Mouse (Mus musculus) cortical plate, adult 2 months (tissue): Measurements from ENCODE around the gene Zfp799. TPM values are rescaled to one million over a fixed set of nuclear protein-coding genes. Genes with fewer than 3 reads are reported as not detected.

Experiments used
- H3K27ac ChIP-seq: fragments of 200-500 bp; 2 replicates; pipeline ENCODE4 v1.5.1; 2012; ENCODE audit warnings: low read length, control low read depth, inconsistent platforms; ENCODE audit not compliant: insufficient read depth
- H3K4me1 ChIP-seq: fragments of 200-500 bp; 2 replicates; pipeline ENCODE4 v1.6.1; 2011; ENCODE audit warnings: low read length; ENCODE audit not compliant: control insufficient read depth, insufficient read depth
- H3K4me3 ChIP-seq: fragments of 200-500 bp; 2 replicates; pipeline ENCODE4 v1.5.1; 2011; ENCODE audit warnings: mild to moderate bottlenecking, low read length, control low read depth; ENCODE audit not compliant: insufficient read depth
- CTCF ChIP-seq: fragments of 200-500 bp; IDR thresholded peaks from 2 replicates; pipeline ENCODE4 v1.5.1; 2011; ENCODE audit warnings: mild to moderate bottlenecking, control low read depth, low read length; ENCODE audit not compliant: insufficient read depth; ENCODE audit errors: extremely low read depth
- POLR2A ChIP-seq: fragments of 200-500 bp; IDR thresholded peaks from 2 replicates; pipeline ENCODE4 v1.6.1; 2011; ENCODE audit warnings: mild to moderate bottlenecking, low read length, control low read depth; ENCODE audit not compliant: insufficient read depth; ENCODE audit errors: extremely low read depth
- polyA plus RNA-seq: library from polyadenylated mRNA; depleted of rRNA; stranded (reverse); fragments of >200 nt; gene quantifications from 2 replicates; pipeline ENCODE4 v1.2.3, GENCODE M21; 2012

Gene Zfp799
- polyA plus RNA-seq, 1 experiment: 14.7 TPM

GRCm38 (mm10) chr17:32839083-32839802 lies 9.2 kb upstream of the Zfp799 start:
- no peaks in the 10 kb centered on the region; the same call in 1 of the 2 replicates for H3K4me1 ChIP-seq
- H3K27ac ChIP-seq: no peak overlapping the region
- H3K4me3 ChIP-seq: no peak overlapping the region
- TF ChIP-seq POLR2A: no peak
- TF ChIP-seq CTCF: no peak

- H3K4me1 ChIP-seq: no peaks in the 10 kb centered on the region
- H3K4me3 ChIP-seq: peak overlapping the region; percentile 92
- H3K27ac ChIP-seq: no peak overlapping the region
- TF ChIP-seq CTCF: no peak
- TF ChIP-seq POLR2A: no peak
These were observed 339 bp upstream of the Zfp799 start for GRCm38 (mm10) chr17:32830418-32830782.

DNA sequence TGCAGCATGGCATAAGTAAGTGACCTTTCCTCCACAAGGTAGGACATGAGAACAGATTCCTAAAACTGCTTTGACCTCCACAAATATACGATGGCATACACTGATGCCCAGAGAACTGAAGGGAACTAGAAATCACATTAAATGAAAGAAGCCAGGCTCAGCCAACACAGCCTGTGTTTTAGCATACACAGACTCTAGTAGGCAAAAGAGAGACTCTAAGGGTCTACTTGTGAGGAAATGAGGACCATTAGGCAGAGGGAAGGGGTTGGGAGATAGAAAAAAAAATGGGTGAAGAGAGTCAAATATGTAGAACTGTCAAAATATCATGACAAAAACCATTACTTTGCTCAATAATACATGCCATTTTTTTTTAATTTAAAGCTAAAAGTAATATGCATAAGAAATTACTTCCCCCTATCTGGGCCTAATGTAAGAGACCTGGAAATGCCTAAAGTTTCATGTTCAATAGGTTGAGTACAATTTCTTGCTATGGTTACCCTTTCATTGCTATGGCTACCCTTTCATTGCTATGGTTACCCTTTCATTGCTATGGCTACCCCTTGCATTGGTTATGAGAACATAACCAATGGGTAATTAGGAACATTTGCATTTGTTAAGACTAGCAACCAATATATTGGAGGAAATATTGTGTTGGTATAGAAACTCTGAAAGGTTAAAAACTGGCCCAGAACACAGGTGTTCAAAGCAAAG lies 13.8 kb downstream of the Zfp799 start:
- Histone ChIP-seq H3K4me1 (no peaks in the 10 kb centered on the region; the same call in 1 of the 2 replicates), H3K4me3 (no peak overlapping the region), H3K27ac (no peak overlapping the region)
- TF ChIP-seq CTCF: no peak
- TF ChIP-seq POLR2A: no peak

- no peak overlapping the region for H3K4me3 ChIP-seq
- H3K4me1 ChIP-seq: no peaks in the 10 kb centered on the region; the same call in 1 of the 2 replicates
- TF ChIP-seq CTCF (no peak), POLR2A (no peak)
- H3K27ac ChIP-seq: no peak overlapping the region
These were observed 15.9 kb downstream of the Zfp799 start for GRCm38 (mm10) chr17:32814136-32814535.

GRCm38 (mm10) chr17:32810648-32811047 lies 19.4 kb downstream of the Zfp799 start:
- Histone ChIP-seq H3K4me3 (no peak overlapping the region), H3K4me1 (peaks cover 1% of the 10 kb centered on the region; the same call in 1 of the 2 replicates), H3K27ac (no peak overlapping the region)
- no peak for TF ChIP-seq POLR2A
- TF ChIP-seq CTCF: no peak

GRCm38 (mm10) chr17:32809544-32810374 lies 20.3 kb downstream of the Zfp799 start, which contains the start of gene Zfp811:
Gene Zfp811 (minus strand): TSS chr17:32809931.
- TF ChIP-seq POLR2A: no peak; the same call in 1 of the 2 replicates
- no peak for TF ChIP-seq CTCF
- Histone ChIP-seq H3K4me1 (peaks cover 1% of the 10 kb centered on the region; the same call in 1 of the 2 replicates), H3K4me3 (peak within 1 kb of the TSS; percentile 52), H3K27ac (no peak within 1 kb of the TSS)

DNA sequence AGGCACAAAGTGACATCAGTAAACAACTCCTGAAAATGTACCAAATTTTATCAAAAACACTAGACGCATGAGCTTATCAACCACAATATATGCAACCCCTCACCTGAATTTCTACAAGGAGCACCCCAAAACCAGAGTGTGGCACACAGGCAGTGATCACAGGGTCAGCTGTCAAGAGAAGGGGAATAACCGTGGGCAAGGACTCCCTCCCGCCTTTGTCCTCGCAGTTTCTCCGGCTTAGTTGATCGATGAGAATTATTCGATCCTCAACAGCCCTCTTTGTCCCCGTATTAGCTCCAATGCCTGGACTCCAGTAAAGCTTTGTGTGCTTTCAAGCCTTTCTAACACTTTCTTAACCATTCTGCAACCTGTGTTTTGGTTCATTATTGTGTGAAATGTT lies 21.1 kb downstream of the Zfp799 start:
- TF ChIP-seq POLR2A: no peak
- no peak for TF ChIP-seq CTCF
- Histone ChIP-seq H3K4me1 (peaks cover 1% of the 10 kb centered on the region; the same call in 1 of the 2 replicates), H3K4me3 (peak overlapping the region; percentile 52), H3K27ac (no peak overlapping the region)

- peaks cover 7% of the 10 kb centered on the region for H3K4me1 ChIP-seq
- TF ChIP-seq CTCF: no peak
- TF ChIP-seq POLR2A: no peak
- no peak overlapping the region for H3K27ac ChIP-seq
These were observed 40.8 kb downstream of the Zfp799 start for GRCm38 (mm10) chr17:32789244-32789643.

DNA sequence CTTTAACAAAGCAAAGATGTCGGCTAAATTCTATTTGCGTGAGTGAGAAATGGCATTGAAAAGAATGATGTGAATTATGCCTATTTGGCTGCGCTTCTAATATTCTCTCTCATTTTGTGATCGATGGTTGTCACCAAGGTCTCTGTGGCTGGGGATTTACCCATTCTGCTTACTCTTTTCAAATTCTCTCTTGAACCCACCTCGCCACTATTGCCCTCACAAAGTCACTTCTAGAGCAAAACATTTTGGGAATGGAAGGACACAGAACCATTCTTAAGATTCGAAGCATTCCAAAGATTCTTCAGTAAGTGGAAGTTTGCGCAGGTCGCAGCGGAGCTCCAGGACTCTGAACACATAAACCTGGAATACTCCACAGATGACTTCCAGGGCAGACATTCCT lies 41.5 kb downstream of the Zfp799 start:
- H3K27ac ChIP-seq: no peak overlapping the region

More at GRCm38 (mm10) chr17:32789244-32789643, 40.8 kb downstream of the Zfp799 start:
- H3K4me3 ChIP-seq: no peak overlapping the region

More for the DNA sequence above, 41.5 kb downstream of the Zfp799 start:
- TF ChIP-seq CTCF: no peak
- no peak for TF ChIP-seq POLR2A
- Histone ChIP-seq H3K4me1 (peaks cover 8% of the 10 kb centered on the region), H3K4me3 (peak overlapping the region; percentile 62; the same call in 1 of the 2 replicates)
